Mouse (Mus musculus) brain, embryonic 14.5 days (tissue): Measurements from ENCODE around the gene Trappc5.

Experiments
- CTCF ChIP-seq: fragments of 200-500 bp; IDR thresholded peaks from 2 replicates; pipeline ENCODE4 v1.5.1; 2012; ENCODE audit warnings: inconsistent platforms, mild to moderate bottlenecking, moderate library complexity, borderline replicate concordance; ENCODE audit not compliant: insufficient read depth, insufficient read length; ENCODE audit errors: extremely low read depth
- POLR2A ChIP-seq: fragments of 200-500 bp; IDR thresholded peaks from 2 replicates; pipeline ENCODE4 v1.6.1; 2012; ENCODE audit warnings: mild to moderate bottlenecking, inconsistent platforms, borderline replicate concordance; ENCODE audit not compliant: poor library complexity, insufficient read depth, insufficient read length, severe bottlenecking; ENCODE audit errors: extremely low read depth

DNA sequence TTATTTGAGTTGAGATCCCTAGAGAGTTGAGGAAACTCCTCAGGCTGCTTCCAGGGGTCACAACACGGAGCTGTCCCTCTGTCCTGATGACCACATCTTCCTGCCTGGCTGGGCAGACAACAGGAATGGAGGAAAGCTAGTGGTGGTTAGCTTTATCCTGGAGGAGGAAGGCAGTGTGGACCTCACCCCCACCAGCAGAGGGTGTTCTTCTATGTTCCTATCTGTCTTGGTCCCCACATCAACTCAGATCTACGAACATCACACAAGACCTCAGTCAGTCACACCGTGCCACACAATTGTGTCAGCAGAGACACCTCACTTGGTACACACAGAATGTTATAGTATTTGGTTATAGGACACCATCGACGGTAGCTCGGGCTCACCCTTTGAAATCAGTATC is 11.4 kb downstream of the Trappc5 start:
- no peak for TF ChIP-seq CTCF
- no peak for TF ChIP-seq POLR2A
